Mouse (Mus musculus) kidney, embryonic 14.5 days (tissue): ENCODE data around the gene Arid2. TPM values are rescaled to one million over a fixed set of nuclear protein-coding genes. Genes with fewer than 3 reads are reported as not detected.

Experiments used
- ATAC-seq: fragments of 200-750 bp; cut with Nextera tagmentation; 2 replicates; pipeline ENCODE4 v1.8.0; 2017; ENCODE audit warnings: moderate number of reproducible peaks, mild to moderate bottlenecking, moderate TSS enrichment, moderate library complexity; ENCODE audit not compliant: low FRiP score, low TSS enrichment
- H3K27ac ChIP-seq: fragments of 300-500 bp; sonication (generic); 2 replicates; pipeline ENCODE4 v1.5.1; 2014; ENCODE audit warnings: low read depth, mild to moderate bottlenecking, low read length, moderate library complexity, mixed read lengths
- H3K27me3 ChIP-seq: fragments of 300-500 bp; sonication (generic); 2 replicates; pipeline ENCODE4 v1.6.1; 2014; ENCODE audit warnings: mild to moderate bottlenecking, low read length; ENCODE audit not compliant: control insufficient read depth, insufficient read depth
- H3K36me3 ChIP-seq: fragments of 300-500 bp; sonication (generic); 2 replicates; pipeline ENCODE4 v1.6.1; 2014; ENCODE audit warnings: low read length, mixed read lengths; ENCODE audit not compliant: control insufficient read depth, insufficient read depth
- H3K4me1 ChIP-seq: fragments of 300-500 bp; sonication (generic); 2 replicates; pipeline ENCODE4 v1.6.1; 2014; ENCODE audit warnings: low read length, mixed read lengths; ENCODE audit not compliant: control insufficient read depth, insufficient read depth
- H3K4me2 ChIP-seq: fragments of 300-500 bp; sonication (generic); replicated peaks from 2 replicates; pipeline ENCODE4 v1.6.1; 2014; ENCODE audit warnings: low read depth, mild to moderate bottlenecking, low read length
- H3K4me3 ChIP-seq: fragments of 300-500 bp; sonication (generic); 2 replicates; pipeline ENCODE4 v1.5.1; 2014; ENCODE audit warnings: mild to moderate bottlenecking, low read length
- H3K9ac ChIP-seq: fragments of 300-500 bp; sonication (generic); 2 replicates; pipeline ENCODE4 v1.6.1; 2014; ENCODE audit warnings: low read depth, mild to moderate bottlenecking, low read length, moderate library complexity
- H3K9me3 ChIP-seq: fragments of 300-500 bp; sonication (generic); 2 replicates; pipeline ENCODE4 v1.6.1; 2016; ENCODE audit warnings: low read length; ENCODE audit not compliant: control insufficient read depth
- WGBS: fragments of 180-500 bp; shearing (Covaris S2); extraction: QIAGEN DNeasy Blood & Tissue Kit; methylation state at CpG from one replicate; pipeline ENCODE4 v1.1.7; 2014; 5-methylcytosine and 5-hydroxymethylcytosine counted together
- polyA plus RNA-seq: library from polyadenylated mRNA; unstranded; fragments of >200 nt; fragmentation: Nextera tagmentation; extraction: Ambion mirVana; gene quantifications from 2 replicates; pipeline ENCODE4 v1.2.1, GENCODE M21; 2014

The Arid2 gene
- polyA plus RNA-seq, 1 experiment from 2014 or later: 36.0 TPM

GRCm38 (mm10) chr15:96345312-96345849 lies 58.1 kb downstream of the Arid2 start:
- Histone ChIP-seq H3K4me3 (no peak overlapping the region), H3K36me3 (peaks cover 6% of the 10 kb centered on the region), H3K27me3 (no peaks in the 10 kb centered on the region), H3K9ac (no peak overlapping the region), H3K27ac (no peak overlapping the region), H3K9me3 (no peaks in the 10 kb centered on the region), H3K4me1 (0 out of 2 replicates have a peak, but pooled peaks cover 5% of the 10 kb centered on the region), H3K4me2 (no peak overlapping the region)
- 77% methylated on average over 6 of the region's 6 CpGs for WGBS
- ATAC-seq: no peak

- WGBS: 90% methylated on average over 9 of the region's 9 CpGs
- H3K4me1 ChIP-seq: no peaks in the 10 kb centered on the region
- H3K36me3 ChIP-seq: peaks cover 42% of the 10 kb centered on the region
- no peak overlapping the region for H3K4me3 ChIP-seq
- no peak overlapping the region for H3K27ac ChIP-seq
- H3K4me2 ChIP-seq: no peak overlapping the region
- H3K9ac ChIP-seq: no peak overlapping the region
- no peaks in the 10 kb centered on the region for H3K27me3 ChIP-seq
- H3K9me3 ChIP-seq: no peaks in the 10 kb centered on the region
- ATAC-seq: no peak
Observed at GRCm38 (mm10) chr15:96351432-96351831, 64.1 kb downstream of the Arid2 start.

GRCm38 (mm10) chr15:96358871-96359270 lies 71.6 kb downstream of the Arid2 start:
- peaks cover 51% of the 10 kb centered on the region for H3K36me3 ChIP-seq
- no peak overlapping the region for H3K4me2 ChIP-seq
- WGBS: 92% methylated on average over 6 of the region's 6 CpGs
- H3K27me3 ChIP-seq: no peaks in the 10 kb centered on the region
- no peaks in the 10 kb centered on the region for H3K4me1 ChIP-seq
- no peak overlapping the region for H3K9ac ChIP-seq
- no peak overlapping the region for H3K27ac ChIP-seq
- no peaks in the 10 kb centered on the region for H3K9me3 ChIP-seq
- no peak overlapping the region for H3K4me3 ChIP-seq
- no peak for ATAC-seq

GRCm38 (mm10) chr15:96360614-96361013 lies 73.3 kb downstream of the Arid2 start:
- Histone ChIP-seq H3K4me1 (no peaks in the 10 kb centered on the region), H3K4me2 (no peak overlapping the region), H3K9me3 (no peaks in the 10 kb centered on the region), H3K27me3 (no peaks in the 10 kb centered on the region), H3K4me3 (no peak overlapping the region), H3K9ac (no peak overlapping the region), H3K36me3 (peaks cover 62% of the 10 kb centered on the region), H3K27ac (no peak overlapping the region)
- 85% methylated on average over 5 of the region's 5 CpGs for WGBS
- ATAC-seq: no peak

GRCm38 (mm10) chr15:96365351-96365750 lies 78.0 kb downstream of the Arid2 start:
- 87% methylated on average over 3 of the region's 3 CpGs for WGBS
- ATAC-seq: no peak
- Histone ChIP-seq H3K27ac (no peak overlapping the region), H3K9me3 (no peaks in the 10 kb centered on the region), H3K4me1 (no peaks in the 10 kb centered on the region), H3K4me2 (no peak overlapping the region), H3K9ac (no peak overlapping the region), H3K27me3 (no peaks in the 10 kb centered on the region), H3K36me3 (peaks cover 86% of the 10 kb centered on the region), H3K4me3 (no peak overlapping the region)

GRCm38 (mm10) chr15:96366176-96366963 lies 79.1 kb downstream of the Arid2 start:
- no peak for ATAC-seq
- no peaks in the 10 kb centered on the region for H3K27me3 ChIP-seq
- peaks cover 89% of the 10 kb centered on the region for H3K36me3 ChIP-seq
- no peaks in the 10 kb centered on the region for H3K4me1 ChIP-seq
- 80% methylated on average over 11 of the region's 11 CpGs for WGBS
- H3K9ac ChIP-seq: no peak overlapping the region
- no peak overlapping the region for H3K27ac ChIP-seq
- H3K4me3 ChIP-seq: no peak overlapping the region
- H3K9me3 ChIP-seq: no peaks in the 10 kb centered on the region
- H3K4me2 ChIP-seq: no peak overlapping the region

GRCm38 (mm10) chr15:96371311-96371710 lies 84.0 kb downstream of the Arid2 start:
- no peak for ATAC-seq
- WGBS: 95% methylated on average over 18 of the region's 18 CpGs

GRCm38 (mm10) chr15:96372628-96373027 lies 85.3 kb downstream of the Arid2 start:
- Histone ChIP-seq H3K9me3 (no peaks in the 10 kb centered on the region), H3K27ac (no peak overlapping the region), H3K4me1 (no peaks in the 10 kb centered on the region), H3K4me2 (no peak overlapping the region), H3K9ac (no peak overlapping the region), H3K27me3 (no peaks in the 10 kb centered on the region), H3K4me3 (no peak overlapping the region), H3K36me3 (peaks cover 84% of the 10 kb centered on the region)
- ATAC-seq: no peak
- WGBS: 98% methylated on average over 6 of the region's 6 CpGs

More at GRCm38 (mm10) chr15:96371311-96371710, 84.0 kb downstream of the Arid2 start:
- no peak overlapping the region for H3K4me3 ChIP-seq
- H3K9me3 ChIP-seq: no peaks in the 10 kb centered on the region
- H3K4me1 ChIP-seq: no peaks in the 10 kb centered on the region
- H3K36me3 ChIP-seq: peaks cover 83% of the 10 kb centered on the region
- H3K9ac ChIP-seq: no peak overlapping the region
- no peak overlapping the region for H3K4me2 ChIP-seq
- H3K27ac ChIP-seq: no peak overlapping the region
- H3K27me3 ChIP-seq: no peaks in the 10 kb centered on the region

GRCm38 (mm10) chr15:96373161-96373560 lies 85.8 kb downstream of the Arid2 start:
- no peak for ATAC-seq
- peaks cover 83% of the 10 kb centered on the region for H3K36me3 ChIP-seq
- H3K4me3 ChIP-seq: no peak overlapping the region
- H3K9me3 ChIP-seq: no peaks in the 10 kb centered on the region
- 87% methylated on average over 5 of the region's 5 CpGs for WGBS
- H3K4me1 ChIP-seq: no peaks in the 10 kb centered on the region
- H3K4me2 ChIP-seq: no peak overlapping the region
- H3K27ac ChIP-seq: no peak overlapping the region
- H3K9ac ChIP-seq: no peak overlapping the region
- no peaks in the 10 kb centered on the region for H3K27me3 ChIP-seq
